Mouse (Mus musculus): Measurements from ENCODE around the gene Fam168a. TPM values are rescaled to one million over a fixed set of nuclear protein-coding genes. Genes with fewer than 3 reads are reported as not detected.

Gene Fam168a
- polyA plus RNA-seq, 1 experiment = 127 TPM

DNA sequence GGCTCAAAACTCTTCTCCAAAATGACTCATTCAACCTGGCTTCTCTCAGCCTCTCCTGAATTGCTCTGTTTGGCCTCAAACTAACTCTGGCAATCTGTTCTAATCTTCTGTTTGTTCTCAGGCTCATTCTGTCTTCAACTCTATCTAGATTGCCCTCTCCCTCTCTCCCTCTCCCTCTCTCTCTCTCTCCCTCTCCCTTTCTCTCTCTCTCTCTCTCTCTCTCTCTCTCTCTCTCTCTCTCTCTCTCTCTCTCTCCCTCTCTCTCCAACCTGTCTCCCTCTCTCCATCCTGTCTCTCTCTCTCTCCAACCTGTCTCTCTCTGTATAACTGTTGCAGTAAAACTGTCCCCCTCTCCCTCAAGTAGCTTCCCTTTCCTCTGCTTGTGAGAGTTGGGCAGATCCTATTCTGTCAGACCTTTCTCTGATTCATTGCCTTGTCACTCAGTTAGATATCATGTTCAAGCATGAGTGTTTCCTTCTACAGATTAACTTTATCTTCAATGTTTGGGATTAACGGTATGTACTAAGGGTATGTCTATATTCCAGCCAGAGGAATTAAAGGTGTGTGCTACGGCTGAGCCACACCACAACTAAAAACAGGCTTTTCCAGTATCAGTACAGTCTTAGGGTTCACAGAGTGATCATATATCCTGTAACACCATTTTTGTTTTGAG, 64.4 kb downstream of the Fam168a start:
- no peak for DNase-seq

DNA sequence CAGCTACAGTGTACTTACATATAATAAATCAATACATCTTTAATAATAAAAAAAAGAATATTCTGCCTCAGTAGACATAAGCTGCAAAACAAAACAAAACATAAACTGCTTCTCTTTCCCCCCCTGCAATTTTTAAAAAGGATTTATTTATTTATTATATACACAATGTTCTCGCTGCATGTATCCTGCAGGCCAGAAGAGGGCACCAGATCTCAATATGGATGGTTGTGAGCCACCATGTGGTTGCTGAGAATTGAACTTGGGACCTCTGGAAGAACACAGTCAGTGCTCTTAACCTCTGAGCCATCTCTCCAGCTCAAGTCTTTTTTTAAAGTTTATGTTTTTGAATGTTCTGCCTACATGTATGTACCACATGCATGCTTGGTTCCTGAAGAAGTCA, 67.8 kb downstream of the Fam168a start:
- no peaks in the 10 kb centered on the region for H3K27me3 ChIP-seq (ENCODE audit: control insufficient read depth, insufficient read depth, low read length)
- no peak overlapping the region for H3K27ac ChIP-seq (ENCODE audit: insufficient read depth, low read length)
- no peak overlapping the region for H3K4me3 ChIP-seq (replicated peaks; ENCODE audit: insufficient read depth, low read depth, low read length)
- no peak for DNase-seq
- WGBS = 96% methylated on average over 1 of the region's 1 CpGs
- TF ChIP-seq POLR2A (IDR thresholded peaks at IDR 0.05; ENCODE audit: borderline replicate concordance, insufficient read depth, low read length) (no peak), CTCF (IDR thresholded peaks at IDR 0.05; ENCODE audit: borderline replicate concordance, insufficient read depth, low read depth, low read length) (no peak)
- no peaks in the 10 kb centered on the region; the same call in 1 of the 2 replicates for H3K4me1 ChIP-seq (ENCODE audit: control insufficient read depth, insufficient read depth, low read length)

More for the DNA sequence above, 64.4 kb downstream of the Fam168a start:
- TF ChIP-seq POLR2A (IDR thresholded peaks at IDR 0.05; ENCODE audit: borderline replicate concordance, insufficient read depth, low read length) (no peak), CTCF (IDR thresholded peaks at IDR 0.05; ENCODE audit: borderline replicate concordance, insufficient read depth, low read depth, low read length) (no peak)
- Histone ChIP-seq H3K4me1 (ENCODE audit: control insufficient read depth, insufficient read depth, low read length) (peaks cover 14% of the 10 kb centered on the region), H3K27me3 (ENCODE audit: control insufficient read depth, insufficient read depth, low read length) (no peaks in the 10 kb centered on the region), H3K4me3 (replicated peaks; ENCODE audit: insufficient read depth, low read depth, low read length) (no peak overlapping the region), H3K27ac (ENCODE audit: insufficient read depth, low read length) (no peak overlapping the region)
- WGBS = 99% methylated on average over 2 of the region's 2 CpGs

GRCm38 (mm10) chr7:100775810-100776209, 69.4 kb downstream of the Fam168a start:
- no peak for TF ChIP-seq POLR2A (IDR thresholded peaks at IDR 0.05; ENCODE audit: borderline replicate concordance, insufficient read depth, low read length)
- TF ChIP-seq CTCF (IDR thresholded peaks at IDR 0.05; ENCODE audit: borderline replicate concordance, insufficient read depth, low read depth, low read length) = no peak
- H3K4me3 ChIP-seq (replicated peaks; ENCODE audit: insufficient read depth, low read depth, low read length) = no peak overlapping the region
- DNase-seq = no peak
- H3K4me1 ChIP-seq (ENCODE audit: control insufficient read depth, insufficient read depth, low read length) = no peaks in the 10 kb centered on the region
- H3K27me3 ChIP-seq (ENCODE audit: control insufficient read depth, insufficient read depth, low read length) = no peaks in the 10 kb centered on the region
- WGBS = 94% methylated on average over 1 of the region's 1 CpGs
- no peak overlapping the region for H3K27ac ChIP-seq (ENCODE audit: insufficient read depth, low read length)

DNA sequence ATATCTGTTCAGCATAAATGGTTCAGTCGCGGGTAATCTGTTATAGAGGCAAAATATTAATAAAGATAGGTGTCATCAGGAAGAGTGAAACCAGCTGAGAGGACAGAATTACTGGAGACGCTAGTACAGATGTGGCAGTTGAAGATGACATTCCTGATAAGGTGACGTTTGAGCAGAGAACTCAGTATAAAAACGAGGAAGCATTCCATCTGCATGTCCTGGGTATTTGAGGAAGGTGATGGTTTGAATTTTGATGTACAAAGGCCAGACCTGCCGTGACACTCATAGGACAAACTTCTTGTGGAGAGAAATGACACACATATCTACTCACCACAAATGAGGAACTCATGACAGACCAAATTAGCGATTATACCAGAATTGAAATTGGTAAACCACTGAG, 73.8 kb downstream of the Fam168a start:
- 93% methylated on average over 7 of the region's 7 CpGs for WGBS
- H3K4me1 ChIP-seq (ENCODE audit: control insufficient read depth, insufficient read depth, low read length) = no peaks in the 10 kb centered on the region
- no peak overlapping the region for H3K4me3 ChIP-seq (replicated peaks; ENCODE audit: insufficient read depth, low read depth, low read length)
- no peak for DNase-seq
- no peaks in the 10 kb centered on the region for H3K27me3 ChIP-seq (ENCODE audit: control insufficient read depth, insufficient read depth, low read length)
- H3K27ac ChIP-seq (ENCODE audit: insufficient read depth, low read length) = no peak overlapping the region
- no peak for TF ChIP-seq POLR2A (IDR thresholded peaks at IDR 0.05; ENCODE audit: borderline replicate concordance, insufficient read depth, low read length)
- TF ChIP-seq CTCF (IDR thresholded peaks at IDR 0.05; ENCODE audit: borderline replicate concordance, insufficient read depth, low read depth, low read length) = no peak

DNA sequence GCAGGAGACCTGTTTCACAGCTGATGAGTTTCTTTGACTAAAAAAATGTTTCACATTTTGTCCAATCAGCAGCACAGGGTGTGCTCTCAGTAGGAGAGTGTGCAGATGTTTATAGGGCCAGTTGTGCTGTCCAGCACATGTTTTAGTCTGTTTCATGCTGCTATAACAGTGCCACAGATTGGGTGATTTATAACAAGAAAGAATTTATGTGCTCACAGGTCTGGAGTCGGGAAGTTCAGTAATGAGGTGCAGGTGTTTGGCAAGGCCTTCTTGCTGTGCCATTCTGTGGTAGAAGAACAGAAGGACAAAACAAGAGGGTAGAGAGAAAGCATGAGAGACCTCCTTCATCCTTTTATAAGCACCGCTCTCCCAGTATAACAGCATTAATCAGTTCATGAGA, 78.2 kb downstream of the Fam168a start:
- TF ChIP-seq CTCF (IDR thresholded peaks at IDR 0.05; ENCODE audit: borderline replicate concordance, insufficient read depth, low read depth, low read length) (no peak), POLR2A (IDR thresholded peaks at IDR 0.05; ENCODE audit: borderline replicate concordance, insufficient read depth, low read length) (no peak)
- 67% methylated on average over 2 of the region's 2 CpGs for WGBS
- Histone ChIP-seq H3K27me3 (ENCODE audit: control insufficient read depth, insufficient read depth, low read length) (no peaks in the 10 kb centered on the region), H3K4me1 (ENCODE audit: control insufficient read depth, insufficient read depth, low read length) (no peaks in the 10 kb centered on the region), H3K27ac (ENCODE audit: insufficient read depth, low read length) (no peak overlapping the region), H3K4me3 (replicated peaks; ENCODE audit: insufficient read depth, low read depth, low read length) (no peak overlapping the region)
- DNase-seq = no peak

- TF ChIP-seq POLR2A (IDR thresholded peaks at IDR 0.05; ENCODE audit: borderline replicate concordance, insufficient read depth, low read length) (no peak), CTCF (IDR thresholded peaks at IDR 0.05; ENCODE audit: borderline replicate concordance, insufficient read depth, low read depth, low read length) (no peak)
- no peaks in the 10 kb centered on the region for H3K27me3 ChIP-seq (ENCODE audit: control insufficient read depth, insufficient read depth, low read length)
- no peaks in the 10 kb centered on the region for H3K4me1 ChIP-seq (ENCODE audit: control insufficient read depth, insufficient read depth, low read length)
- H3K4me3 ChIP-seq (replicated peaks; ENCODE audit: insufficient read depth, low read depth, low read length) = no peak overlapping the region
- no peak for DNase-seq
- WGBS = 84% methylated on average over 4 of the region's 4 CpGs
- no peak overlapping the region for H3K27ac ChIP-seq (ENCODE audit: insufficient read depth, low read length)
Measured at GRCm38 (mm10) chr7:100785426-100785825, 79.0 kb downstream of the Fam168a start.

GRCm38 (mm10) chr7:100786078-100786477, 79.6 kb downstream of the Fam168a start:
- Histone ChIP-seq H3K27ac (ENCODE audit: insufficient read depth, low read length) (no peak overlapping the region), H3K27me3 (ENCODE audit: control insufficient read depth, insufficient read depth, low read length) (no peaks in the 10 kb centered on the region), H3K4me3 (replicated peaks; ENCODE audit: insufficient read depth, low read depth, low read length) (no peak overlapping the region), H3K4me1 (ENCODE audit: control insufficient read depth, insufficient read depth, low read length) (no peaks in the 10 kb centered on the region)
- TF ChIP-seq CTCF (IDR thresholded peaks at IDR 0.05; ENCODE audit: borderline replicate concordance, insufficient read depth, low read depth, low read length) (no peak), POLR2A (IDR thresholded peaks at IDR 0.05; ENCODE audit: borderline replicate concordance, insufficient read depth, low read length) (no peak)
- WGBS = 78% methylated on average over 1 of the region's 1 CpGs
- DNase-seq = no peak

- Histone ChIP-seq H3K27me3 (ENCODE audit: control insufficient read depth, insufficient read depth, low read length) (no peaks in the 10 kb centered on the region), H3K4me1 (ENCODE audit: control insufficient read depth, insufficient read depth, low read length) (no peaks in the 10 kb centered on the region), H3K27ac (ENCODE audit: insufficient read depth, low read length) (no peak overlapping the region), H3K4me3 (replicated peaks; ENCODE audit: insufficient read depth, low read depth, low read length) (no peak overlapping the region)
- no peak for DNase-seq
- TF ChIP-seq POLR2A (IDR thresholded peaks at IDR 0.05; ENCODE audit: borderline replicate concordance, insufficient read depth, low read length) = no peak
- no peak for TF ChIP-seq CTCF (IDR thresholded peaks at IDR 0.05; ENCODE audit: borderline replicate concordance, insufficient read depth, low read depth, low read length)
- WGBS = 67% methylated on average over 1 of the region's 1 CpGs
Measured at GRCm38 (mm10) chr7:100788291-100788690, 81.9 kb downstream of the Fam168a start.

Data from cerebellum, adult 2 months (tissue).